Mouse (Mus musculus) lung, embryonic 16.5 days (tissue): Measurements from ENCODE around the gene Slain1. TPM values are rescaled to one million over a fixed set of nuclear protein-coding genes. Genes with fewer than 3 reads are reported as not detected.
"Not testable (repeated sequence)": the region's sequence is repeated elsewhere in the genome, so short reads cannot be mapped to it uniquely, and the experiment has no call there.

Source experiments
- ATAC-seq: fragments of 200-750 bp; cut with Nextera tagmentation; 2 replicates; pipeline ENCODE4 v1.8.0; 2017; ENCODE audit warnings: low read depth, mild to moderate bottlenecking, moderate library complexity
- H3K27ac ChIP-seq: fragments of 300-500 bp; sonication (generic); 2 replicates; pipeline ENCODE4 v1.5.1; 2014; ENCODE audit warnings: mild to moderate bottlenecking, control low read depth, low read length
- H3K27me3 ChIP-seq: fragments of 300-500 bp; sonication (generic); 2 replicates; pipeline ENCODE4 v1.6.1; 2014; ENCODE audit warnings: low read depth, low read length, mixed read lengths; ENCODE audit not compliant: control insufficient read depth, insufficient read depth
- H3K36me3 ChIP-seq: fragments of 300-500 bp; sonication (generic); 2 replicates; pipeline ENCODE4 v1.6.1; 2014; ENCODE audit warnings: low read length; ENCODE audit not compliant: control insufficient read depth, insufficient read depth
- H3K4me1 ChIP-seq: fragments of 300-500 bp; sonication (generic); replicated peaks from 2 replicates; pipeline ENCODE4 v1.6.1; 2014; ENCODE audit warnings: low read length, mixed read lengths; ENCODE audit not compliant: control insufficient read depth, insufficient read depth
- H3K4me2 ChIP-seq: fragments of 300-500 bp; sonication (generic); 2 replicates; pipeline ENCODE4 v1.6.1; 2014; ENCODE audit warnings: low read depth, low read length, control low read depth
- H3K4me3 ChIP-seq: fragments of 300-500 bp; sonication (generic); 2 replicates; pipeline ENCODE4 v1.5.1; 2014; ENCODE audit warnings: mild to moderate bottlenecking, low read length, control low read depth
- H3K9ac ChIP-seq: fragments of 300-500 bp; sonication (generic); 2 replicates; pipeline ENCODE4 v1.6.1; 2014; ENCODE audit warnings: low read length, control low read depth
- H3K9me3 ChIP-seq: fragments of 300-500 bp; sonication (generic); 2 replicates; pipeline ENCODE4 v1.6.1; 2016; ENCODE audit warnings: low read length; ENCODE audit not compliant: control insufficient read depth
- WGBS: fragments of 180-500 bp; shearing (Covaris S2); extraction: QIAGEN DNeasy Blood & Tissue Kit; methylation state at CpG from one replicate; pipeline ENCODE4 v1.1.7; 2014; 5-methylcytosine and 5-hydroxymethylcytosine counted together
- polyA plus RNA-seq: library from polyadenylated mRNA; unstranded; fragments of >200 nt; fragmentation: Nextera tagmentation; extraction: Ambion mirVana; gene quantifications from 2 replicates; pipeline ENCODE4 v1.2.1, GENCODE M21; 2015

The Slain1 gene
- polyA plus RNA-seq, 1 experiment from 2014 or later = 0.58 TPM

DNA sequence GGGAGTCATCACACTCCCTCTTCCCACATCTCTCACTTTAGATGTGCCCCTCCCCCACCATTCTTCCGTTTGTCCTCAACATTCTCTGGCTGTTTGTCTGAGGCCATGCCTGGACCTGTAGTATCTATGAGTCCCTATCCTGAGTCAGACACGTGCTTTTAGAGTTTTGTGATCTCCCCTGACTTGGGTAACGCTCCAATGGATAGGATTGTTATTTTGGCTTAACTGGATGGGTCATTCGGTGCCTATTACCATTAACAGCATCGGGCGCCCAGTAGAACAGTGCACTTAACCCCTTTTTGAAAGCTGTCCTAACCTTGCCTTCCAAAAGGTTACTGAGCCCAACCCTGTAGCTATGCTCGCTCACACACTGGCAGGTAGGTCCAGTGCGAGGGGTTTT lies 78.5 kb downstream of the Slain1 start:
- WGBS = 87% methylated on average over 8 of the region's 8 CpGs
- H3K36me3 ChIP-seq = no peaks in the 10 kb centered on the region
- H3K9ac ChIP-seq = no peak overlapping the region
- H3K27me3 ChIP-seq = no peaks in the 10 kb centered on the region
- H3K9me3 ChIP-seq = no peaks in the 10 kb centered on the region
- H3K27ac ChIP-seq = no peak overlapping the region
- H3K4me3 ChIP-seq = no peak overlapping the region
- H3K4me2 ChIP-seq = no peak overlapping the region
- H3K4me1 ChIP-seq = 0 out of 2 replicates have a peak, but pooled peaks cover 2% of the 10 kb centered on the region
- ATAC-seq = no peak

GRCm38 (mm10) chr14:103728951-103729725 lies 79.1 kb downstream of the Slain1 start:
- no peaks in the 10 kb centered on the region for H3K27me3 ChIP-seq
- no peaks in the 10 kb centered on the region for H3K36me3 ChIP-seq
- 0 out of 2 replicates have a peak, but pooled peaks cover 2% of the 10 kb centered on the region for H3K4me1 ChIP-seq
- no peak overlapping the region for H3K9ac ChIP-seq
- H3K4me2 ChIP-seq = no peak overlapping the region
- no peaks in the 10 kb centered on the region for H3K9me3 ChIP-seq
- H3K4me3 ChIP-seq = no peak overlapping the region
- no peak for ATAC-seq
- 73% methylated on average over 23 of the region's 23 CpGs for WGBS
- H3K27ac ChIP-seq = no peak overlapping the region

GRCm38 (mm10) chr14:103729760-103730367 lies 79.8 kb downstream of the Slain1 start:
- Histone ChIP-seq H3K27ac (no peak overlapping the region), H3K4me1 (0 out of 2 replicates have a peak, but pooled peaks cover 2% of the 10 kb centered on the region), H3K9me3 (no peaks in the 10 kb centered on the region), H3K4me3 (no peak overlapping the region), H3K9ac (no peak overlapping the region), H3K36me3 (no peaks in the 10 kb centered on the region), H3K4me2 (no peak overlapping the region), H3K27me3 (no peaks in the 10 kb centered on the region)
- WGBS = 49% methylated on average over 11 of the region's 11 CpGs
- ATAC-seq = no peak

- Histone ChIP-seq H3K4me2 (no peak overlapping the region), H3K36me3 (no peaks in the 10 kb centered on the region), H3K4me1 (0 out of 2 replicates have a peak, but pooled peaks cover 2% of the 10 kb centered on the region), H3K27ac (no peak overlapping the region), H3K27me3 (no peaks in the 10 kb centered on the region), H3K9me3 (no peaks in the 10 kb centered on the region), H3K4me3 (no peak overlapping the region), H3K9ac (no peak overlapping the region)
- WGBS = 76% methylated on average over 1 of the region's 1 CpGs
- no peak for ATAC-seq
Observed at GRCm38 (mm10) chr14:103732626-103733025, 82.6 kb downstream of the Slain1 start.

GRCm38 (mm10) chr14:103741216-103741615 lies 91.2 kb downstream of the Slain1 start:
- Histone ChIP-seq H3K4me3 (no peak overlapping the region), H3K27me3 (no peaks in the 10 kb centered on the region), H3K9me3 (no peaks in the 10 kb centered on the region), H3K4me1 (no peaks in the 10 kb centered on the region), H3K36me3 (no peaks in the 10 kb centered on the region), H3K4me2 (no peak overlapping the region), H3K9ac (no peak overlapping the region), H3K27ac (no peak overlapping the region)
- no peak for ATAC-seq
- WGBS = 76% methylated on average over 7 of the region's 7 CpGs

GRCm38 (mm10) chr14:103742150-103742549 lies 92.1 kb downstream of the Slain1 start:
- Histone ChIP-seq H3K27me3 (no peaks in the 10 kb centered on the region), H3K4me2 (no peak overlapping the region), H3K4me3 (no peak overlapping the region), H3K36me3 (no peaks in the 10 kb centered on the region), H3K9me3 (no peaks in the 10 kb centered on the region), H3K9ac (no peak overlapping the region), H3K27ac (no peak overlapping the region), H3K4me1 (no peaks in the 10 kb centered on the region)
- ATAC-seq = no peak
- 53% methylated on average over 8 of the region's 8 CpGs for WGBS

DNA sequence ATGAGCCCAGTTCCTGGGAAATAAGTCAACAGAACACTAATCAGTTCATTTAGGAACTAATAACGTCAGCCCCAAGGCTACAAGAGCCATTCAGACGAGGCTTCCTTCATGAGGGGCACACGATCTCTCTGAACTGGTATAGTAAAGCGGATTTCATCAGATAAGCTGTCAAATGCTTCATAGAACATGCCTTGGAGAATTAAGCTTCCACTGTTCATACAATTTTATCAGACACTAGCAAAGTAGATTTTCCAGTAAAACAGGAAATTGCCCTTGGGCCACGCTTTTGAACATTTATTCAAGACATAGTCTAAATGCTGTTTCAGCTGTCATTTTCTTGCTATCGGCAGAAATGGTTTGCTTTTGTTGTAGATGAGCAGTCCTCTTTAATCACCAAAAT lies 97.3 kb downstream of the Slain1 start:
- no peaks in the 10 kb centered on the region for H3K27me3 ChIP-seq
- H3K4me1 ChIP-seq = no peaks in the 10 kb centered on the region
- no peak overlapping the region for H3K4me2 ChIP-seq
- H3K36me3 ChIP-seq = no peaks in the 10 kb centered on the region
- H3K9ac ChIP-seq = no peak overlapping the region
- H3K4me3 ChIP-seq = no peak overlapping the region
- H3K27ac ChIP-seq = no peak overlapping the region
- ATAC-seq = no peak
- no peaks in the 10 kb centered on the region for H3K9me3 ChIP-seq
- 39% methylated on average over 6 of the region's 6 CpGs for WGBS

DNA sequence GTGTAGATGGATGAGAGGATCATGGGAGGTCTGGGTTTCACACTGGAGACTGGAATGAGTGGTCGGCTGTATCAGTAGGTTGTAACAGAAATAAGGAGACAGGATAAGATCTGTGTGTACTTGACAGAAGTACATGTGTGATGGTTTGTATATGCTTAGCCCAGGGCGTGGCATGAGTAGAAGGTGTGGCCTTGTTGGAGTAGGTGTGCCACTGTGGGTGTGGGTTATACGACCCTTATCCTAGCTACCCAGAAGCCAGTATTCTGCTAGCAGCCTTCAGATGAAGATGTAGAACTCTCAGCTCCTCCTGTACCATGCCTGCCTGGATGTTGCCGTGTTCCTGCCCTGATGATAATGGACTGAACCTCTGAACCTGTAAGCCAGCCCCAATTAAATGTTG lies 100.6 kb downstream of the Slain1 start:
- not testable (repeated sequence) for H3K9ac ChIP-seq, H3K4me2 ChIP-seq, ATAC-seq, H3K9me3 ChIP-seq, H3K4me1 ChIP-seq, H3K27ac ChIP-seq, H3K27me3 ChIP-seq, H3K4me3 ChIP-seq, H3K36me3 ChIP-seq
- 87% methylated on average over 4 of the region's 4 CpGs for WGBS

GRCm38 (mm10) chr14:103751384-103751783 lies 101.4 kb downstream of the Slain1 start:
- Histone ChIP-seq H3K4me2 (no peak overlapping the region), H3K9me3 (no peaks in the 10 kb centered on the region), H3K4me3 (no peak overlapping the region), H3K27ac (no peak overlapping the region), H3K27me3 (no peaks in the 10 kb centered on the region), H3K4me1 (no peaks in the 10 kb centered on the region), H3K36me3 (no peaks in the 10 kb centered on the region), H3K9ac (no peak overlapping the region)
- no peak for ATAC-seq
